Mouse (Mus musculus) adrenal gland, adult 2 months (tissue): Measurements from ENCODE around the gene Uqcrc2. TPM values are rescaled to one million over a fixed set of nuclear protein-coding genes. Genes with fewer than 3 reads are reported as not detected.

ENCODE experiments used
- DNase-seq: peaks from one replicate; pipeline ENCODE4 v3.0.0; 2021
- long read RNA-seq: library from polyadenylated mRNA; stranded (forward); transcript quantifications from one replicate; pipeline ENCODE4 v2.0.0, GENCODE M21; 2021
- polyA plus RNA-seq: library from polyadenylated mRNA; depleted of rRNA; stranded (reverse); fragments of >200 nt; gene quantifications from 2 replicates; pipeline ENCODE4 v1.2.3, GENCODE M21; 2012; rRNA removed
- total RNA-seq, 2 experiments: library from RNA; stranded (reverse); gene quantifications; 2 replicates each; pipeline ENCODE4 v1.2.3; 2021

The Uqcrc2 gene
- total RNA-seq (100 to 1,000 TPM; 350 to 468 TPM), polyA plus RNA-seq (29.6 and 34.2 TPM in 2 replicates)
- long read RNA-seq, transcript Uqcrc2-201 (14 exons, 1,896 nt): major isoform, 387 of 410 reads
- long read RNA-seq, partial matches to known transcripts: 18 of 410 reads
- long read RNA-seq, other reads (novel, unspliced or antisense): 5 of 410 reads

DNA sequence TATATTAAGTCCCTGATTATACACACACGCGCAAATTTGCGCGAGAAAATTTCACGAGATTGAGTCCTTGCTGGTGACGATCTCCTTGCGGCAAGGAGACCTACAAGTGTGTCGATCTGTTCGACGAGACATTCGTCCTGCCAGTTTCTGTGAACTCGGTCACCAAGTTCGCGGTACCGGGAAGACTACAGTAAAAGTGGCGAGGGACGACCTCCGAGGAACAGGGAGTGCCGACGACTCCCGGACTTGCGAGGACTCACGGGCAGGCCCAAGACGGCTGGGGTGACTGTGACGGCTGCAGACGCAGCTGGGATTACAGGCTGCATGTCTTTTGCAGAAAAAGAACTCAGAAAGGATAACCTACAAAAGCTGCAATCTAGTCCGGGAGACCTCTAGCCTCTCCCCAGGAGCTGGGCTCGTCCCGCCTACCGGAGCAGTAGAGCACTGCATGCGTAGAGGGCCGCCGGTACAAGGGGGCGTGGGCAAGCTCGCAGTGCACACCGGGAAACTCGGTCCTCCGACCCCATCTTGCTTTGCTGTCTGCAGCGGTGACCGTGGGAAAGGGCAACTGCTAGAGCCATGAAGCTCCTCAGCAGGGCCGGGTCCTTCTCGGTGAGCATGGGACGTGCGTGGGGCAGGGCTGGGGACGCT is at the start of gene Uqcrc2:
TSS of gene Uqcrc2 (plus strand) at position 466 of the 651 bp plus-strand sequence.
- peak; percentile 92 for DNase-seq

DNA sequence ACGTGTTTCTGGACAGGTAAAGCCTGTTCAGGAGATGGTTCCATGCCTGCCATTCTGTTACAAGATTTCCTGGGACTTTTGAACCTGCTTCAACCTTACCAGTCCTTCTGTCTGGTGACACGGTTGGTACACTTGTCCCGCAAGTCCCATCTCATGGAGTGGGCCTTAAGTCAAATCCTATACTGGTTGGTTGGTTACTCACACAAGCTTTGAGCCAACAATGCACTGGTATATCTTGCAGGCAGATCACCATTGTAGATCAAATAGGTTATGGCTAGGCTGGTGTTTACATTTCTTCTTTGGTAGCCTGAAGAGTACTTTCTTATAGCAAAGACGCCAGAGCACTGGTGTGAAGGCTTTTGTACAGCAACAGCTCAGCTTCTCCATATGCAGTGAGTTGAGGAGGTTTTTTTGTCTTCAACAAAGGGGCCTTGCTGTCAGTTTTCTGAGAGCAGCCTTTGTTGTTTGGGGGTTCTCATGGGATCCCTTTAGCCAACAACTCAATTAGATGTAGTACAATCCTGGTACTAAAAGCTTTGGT is 37.7 kb upstream of the Uqcrc2 start:
- no peak for DNase-seq

GRCm38 (mm10) chr7:120597744-120598243 is 37.2 kb upstream of the Uqcrc2 start:
- DNase-seq: peak; percentile 15

- DNase-seq: no peak
Observed at GRCm38 (mm10) chr7:120598355-120598754, 36.6 kb upstream of the Uqcrc2 start.

DNA sequence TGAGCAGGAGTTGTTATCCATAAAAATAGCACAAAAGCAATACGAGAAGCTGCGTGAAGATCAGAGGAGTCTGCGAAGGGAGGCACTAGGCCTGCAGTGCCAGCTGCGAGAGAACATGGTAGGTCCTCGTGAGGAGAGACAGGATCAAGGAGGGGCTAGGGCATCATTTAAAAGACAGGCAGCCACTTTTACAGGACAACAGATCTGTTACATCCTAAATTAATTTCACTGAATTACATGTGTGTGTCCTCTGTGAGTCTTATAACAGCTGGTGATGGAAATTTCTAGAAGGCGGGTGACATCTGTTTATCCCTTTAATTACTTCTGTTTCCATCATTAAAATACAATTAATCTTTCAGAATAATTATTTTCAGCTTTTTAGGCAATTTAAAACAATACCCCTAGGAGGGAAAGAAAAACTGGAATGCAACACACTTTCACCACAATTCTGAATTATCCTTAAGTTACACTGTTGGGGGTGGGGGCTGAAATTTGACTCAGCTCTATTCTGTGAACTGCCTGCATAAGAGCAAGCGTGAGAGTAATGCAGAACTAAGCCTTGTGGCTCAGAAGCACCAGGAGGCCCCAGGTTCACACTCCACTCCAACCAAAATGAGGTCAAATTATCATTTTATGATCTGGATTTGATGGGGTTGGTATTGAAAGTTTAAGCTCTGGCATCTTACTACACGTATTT is 14.8 kb upstream of the Uqcrc2 start:
- DNase-seq: no peak

DNA sequence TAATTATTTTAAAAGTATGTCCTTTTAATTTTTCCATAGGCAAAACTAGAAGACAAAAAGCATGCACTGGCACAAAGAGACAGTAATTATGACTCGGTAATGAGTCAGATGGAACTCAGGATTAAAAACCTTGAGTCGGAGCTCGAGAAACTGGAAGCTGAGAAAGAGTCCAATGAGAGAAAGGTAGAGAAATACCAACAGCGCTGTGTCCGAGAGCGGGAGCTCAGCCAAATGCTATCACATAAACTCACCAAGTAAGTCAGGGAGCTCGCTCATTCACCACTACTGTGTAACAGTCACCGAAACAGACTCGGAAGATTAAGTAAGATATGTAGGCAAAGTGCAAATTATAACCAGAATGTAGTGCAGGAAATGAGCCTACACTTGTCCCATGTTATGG is 14.1 kb upstream of the Uqcrc2 start:
- peak; percentile 69 for DNase-seq

DNA sequence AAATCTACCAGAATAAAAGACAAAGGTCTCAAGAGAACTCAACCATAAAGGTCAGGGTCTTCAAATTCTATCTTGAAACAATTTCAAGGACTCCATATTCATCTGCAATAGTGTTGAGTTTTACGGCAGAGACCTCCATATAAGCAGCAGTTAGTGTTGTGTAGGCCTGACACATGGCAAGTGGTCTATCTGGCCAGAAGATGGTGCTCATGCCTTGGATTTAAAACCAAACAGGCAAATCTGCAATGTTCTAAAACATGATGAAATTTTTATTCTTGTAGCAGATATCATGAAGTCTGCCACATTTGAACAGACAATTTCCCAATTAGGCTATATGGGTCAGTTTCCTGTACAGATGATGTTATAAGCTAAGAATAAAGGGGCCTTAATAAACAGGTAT is 2.5 kb upstream of the Uqcrc2 start:
- DNase-seq: peak; percentile 26

GRCm38 (mm10) chr7:120634301-120634700 is 675 bp upstream of the Uqcrc2 start:
- no peak for DNase-seq

DNA sequence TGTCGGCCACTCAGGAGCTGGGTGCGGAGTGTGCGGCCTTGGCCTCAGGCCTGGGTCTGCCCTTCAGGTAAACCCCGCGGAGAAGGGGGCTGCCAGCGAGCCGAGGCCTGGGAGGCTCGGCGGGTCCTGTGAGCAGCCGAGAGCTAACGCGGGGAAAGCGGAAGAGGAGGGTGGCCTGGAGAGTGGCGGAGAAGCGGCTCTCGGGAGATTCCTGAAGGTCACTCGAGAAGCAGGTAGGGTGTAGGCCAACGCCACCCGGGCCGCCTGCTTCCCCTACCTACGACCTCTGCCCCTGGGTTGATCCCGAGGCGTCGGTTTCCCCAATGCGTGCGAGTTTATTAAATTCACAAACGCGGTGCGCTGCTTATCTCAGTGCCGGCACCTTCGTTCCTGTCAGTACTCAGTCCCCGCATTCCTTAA is 396 bp downstream of the Uqcrc2 start:
- no peak for DNase-seq

- DNase-seq: peak; percentile 6
Observed at GRCm38 (mm10) chr7:120635821-120636220, 845 bp downstream of the Uqcrc2 start.

DNA sequence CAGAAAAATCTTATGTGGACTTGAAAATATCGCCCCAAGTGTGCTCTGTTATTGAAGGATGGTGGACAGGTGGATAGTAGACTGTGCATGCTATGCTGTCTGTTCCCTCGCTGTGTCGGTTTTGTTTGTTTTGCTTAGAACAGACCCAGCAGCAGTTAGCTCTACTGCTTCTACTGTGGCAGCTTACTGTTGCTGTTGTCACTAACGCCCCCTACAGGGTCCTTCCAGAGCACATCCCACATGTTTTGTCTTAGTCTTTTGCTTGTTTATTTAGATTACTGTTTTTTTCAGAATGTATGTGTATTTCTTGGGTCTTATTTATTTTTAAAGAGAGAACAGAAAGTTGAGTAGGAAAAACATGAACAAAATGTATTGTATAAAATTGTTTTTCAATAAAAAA is 8.2 kb downstream of the Uqcrc2 start:
- DNase-seq: no peak

DNA sequence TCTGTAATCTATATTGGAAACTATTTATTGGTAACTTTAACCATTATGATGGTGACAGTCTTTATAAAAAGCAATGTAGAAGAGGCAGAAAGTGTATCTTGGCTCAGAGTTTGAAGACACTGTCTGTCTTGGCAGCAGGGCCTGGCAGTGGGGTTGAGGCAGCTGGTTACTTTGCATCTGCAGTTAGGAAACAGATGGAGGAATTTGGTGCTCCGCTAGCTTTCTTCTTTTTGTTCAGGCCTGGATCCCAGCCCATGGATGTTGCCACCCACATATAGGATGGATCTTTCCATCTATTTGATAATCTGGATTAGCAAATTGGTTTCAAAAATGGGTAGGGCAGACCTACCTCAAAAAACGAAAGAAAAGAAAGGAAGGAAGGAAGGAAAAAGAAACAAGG is 12.9 kb downstream of the Uqcrc2 start:
- no peak for DNase-seq

- no peak for DNase-seq
Observed at GRCm38 (mm10) chr7:120662079-120662478, 27.1 kb downstream of the Uqcrc2 start.

GRCm38 (mm10) chr7:120670153-120670875 is 35.3 kb downstream of the Uqcrc2 start, which contains the start of gene Pdzd9:
Gene Pdzd9 (minus strand): TSS chr7:120670343.
- peak; percentile 62 for DNase-seq

DNA sequence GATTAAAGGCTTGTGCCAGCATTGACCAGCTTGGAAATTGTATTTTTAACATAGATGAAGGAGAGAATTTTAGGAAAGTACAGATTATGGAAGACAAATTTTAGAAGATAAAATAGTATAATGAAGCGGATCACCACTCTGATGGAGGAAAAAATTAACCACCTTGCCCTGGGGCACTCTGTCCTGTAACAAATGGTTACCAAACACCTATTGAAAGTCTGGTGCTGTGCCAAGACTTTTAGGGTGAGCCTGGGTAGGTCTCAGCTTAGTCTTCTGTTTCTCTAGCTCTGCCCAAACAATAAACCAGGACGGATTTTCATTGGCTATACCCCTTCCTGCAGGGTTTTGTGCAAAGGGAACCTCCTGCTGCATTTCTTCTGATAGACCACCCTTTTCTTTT is 36.3 kb downstream of the Uqcrc2 start:
- DNase-seq: no peak

- peak; percentile 87 for DNase-seq
Observed at GRCm38 (mm10) chr7:120677001-120677643, 42.1 kb downstream of the Uqcrc2 start, which contains the start of gene Mosmo. Gene Mosmo (plus strand): TSS chr7:120677618.

DNA sequence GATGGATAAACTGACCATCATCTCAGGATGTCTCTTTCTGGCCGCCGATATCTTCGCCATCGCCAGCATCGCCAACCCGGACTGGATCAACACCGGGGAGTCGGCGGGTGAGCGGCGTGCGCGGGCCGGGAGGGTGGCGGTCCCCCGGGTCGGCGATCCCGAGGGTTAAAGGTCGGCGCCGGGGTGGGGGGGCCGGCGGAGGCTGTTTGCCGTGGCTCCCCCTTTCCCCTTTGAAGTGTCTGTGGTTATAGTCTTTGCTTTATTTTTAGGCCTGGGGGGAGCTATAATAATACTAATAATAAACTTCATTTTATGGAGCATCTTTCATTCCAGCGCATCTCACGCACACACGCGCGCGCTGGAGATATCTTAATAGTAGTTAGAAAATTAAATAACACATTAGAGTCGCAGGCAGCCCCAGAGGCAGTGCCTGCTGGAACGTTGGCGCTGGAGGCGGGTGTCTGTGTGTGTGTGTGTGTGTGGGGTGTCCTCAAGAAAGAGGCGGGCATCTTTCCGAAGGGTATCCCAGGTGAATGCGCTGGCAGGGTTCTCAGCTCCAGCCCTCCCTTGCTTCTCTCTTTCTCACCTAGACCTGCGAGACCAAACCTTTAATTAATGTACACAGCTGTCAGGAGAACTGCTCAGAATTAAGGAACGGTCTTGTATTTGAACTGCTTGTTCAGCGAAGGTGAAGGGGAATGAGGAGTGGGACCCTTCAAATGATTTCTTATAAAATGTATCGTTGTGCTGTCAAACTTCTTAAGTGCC is 43.0 kb downstream of the Uqcrc2 start:
- peak; percentile 68 for DNase-seq

- DNase-seq: no peak
Observed at GRCm38 (mm10) chr7:120679023-120679422, 44.0 kb downstream of the Uqcrc2 start.

DNA sequence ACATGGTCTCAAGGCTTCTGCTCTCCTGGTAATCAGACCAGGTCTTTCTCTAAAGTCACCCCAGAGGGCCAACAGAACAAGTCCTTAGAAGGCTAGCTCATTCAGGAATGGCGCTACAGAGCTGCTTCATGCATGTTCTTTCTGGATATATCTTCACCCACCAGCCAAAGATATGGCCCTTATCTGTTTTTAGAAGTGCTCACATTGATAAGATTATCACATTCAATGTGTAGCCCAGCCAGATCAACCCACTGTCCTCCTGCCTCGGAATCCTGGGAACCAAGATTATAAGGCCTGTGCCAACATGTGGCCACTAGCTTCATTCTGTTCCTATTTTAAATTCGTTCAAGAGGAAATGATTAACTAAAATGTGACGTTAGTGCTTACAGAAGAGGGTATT is 47.0 kb downstream of the Uqcrc2 start:
- no peak for DNase-seq

- DNase-seq: no peak
Observed at GRCm38 (mm10) chr7:120684731-120685161, 49.8 kb downstream of the Uqcrc2 start.

DNA sequence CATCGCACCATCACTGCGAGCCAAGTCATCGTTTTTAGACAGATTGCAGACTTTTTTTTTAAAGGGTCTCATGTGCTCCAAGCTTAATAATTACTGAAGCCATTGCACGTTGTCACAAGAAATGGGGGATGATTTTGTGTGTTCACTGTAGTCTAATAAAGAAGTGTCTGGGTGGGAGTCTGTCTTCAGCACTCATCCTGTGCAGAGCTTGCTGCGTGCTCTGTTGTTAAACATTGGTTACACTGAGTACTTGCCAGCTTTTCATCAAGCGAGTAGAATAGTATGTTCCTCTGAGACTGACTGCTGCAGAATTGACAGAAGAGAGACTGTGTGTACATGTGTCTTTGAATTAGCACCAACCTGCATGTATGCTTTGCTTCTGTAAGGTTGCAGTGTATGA is 50.3 kb downstream of the Uqcrc2 start:
- DNase-seq: no peak
